Mouse (Mus musculus) E14TG2a.4 (cell line): ENCODE data around the gene 1700029I15Rik.

Source experiments
- H3K27me3 ChIP-seq: 2 replicates; pipeline ENCODE4 v1.6.1; 2014; ENCODE audit warnings: low read length, control low read depth; ENCODE audit not compliant: insufficient read depth
- H3K36me3 ChIP-seq: 2 replicates; pipeline ENCODE4 v1.6.1; 2014; ENCODE audit warnings: low read length, control low read depth; ENCODE audit not compliant: insufficient read depth
- H3K4me1 ChIP-seq: replicated peaks from 2 replicates; pipeline ENCODE4 v1.6.1; 2014; ENCODE audit warnings: low read depth, low read length, control low read depth
- H3K4me3 ChIP-seq: replicated peaks from 2 replicates; pipeline ENCODE4 v1.5.1; 2014; ENCODE audit warnings: mild to moderate bottlenecking, low read length
- H3K9me3 ChIP-seq: 2 replicates; pipeline ENCODE4 v1.6.1; 2014; ENCODE audit warnings: low read length, control low read depth
- CTCF ChIP-seq: conservative IDR thresholded peaks from 2 replicates; pipeline ENCODE4 v1.5.1; 2014; ENCODE audit warnings: low read length
- NANOG ChIP-seq: IDR thresholded peaks from 2 replicates; pipeline ENCODE4 v1.6.1; 2014; ENCODE audit warnings: borderline replicate concordance, low read length, mixed read lengths
- POU5F1 ChIP-seq: IDR thresholded peaks from 2 replicates; pipeline ENCODE4 v1.6.1; 2014; ENCODE audit warnings: low read length, borderline replicate concordance

The 1700029I15Rik gene

GRCm38 (mm10) chr2:92386821-92387570 lies 4.7 kb downstream of the 1700029I15Rik start:
- Histone ChIP-seq H3K9me3 (no peaks in the 10 kb centered on the region), H3K27me3 (peaks cover 27% of the 10 kb centered on the region), H3K4me3 (peak overlapping the region; percentile 32; the same call in 1 of the 2 replicates), H3K4me1 (peaks cover 59% of the 10 kb centered on the region), H3K36me3 (peaks cover 51% of the 10 kb centered on the region)
- TF ChIP-seq NANOG (no peak), CTCF (no peak), POU5F1 (no peak)

- no peaks in the 10 kb centered on the region for H3K9me3 ChIP-seq
- H3K4me3 ChIP-seq, result no peak overlapping the region
- H3K27me3 ChIP-seq, result peaks cover 27% of the 10 kb centered on the region
- peaks cover 66% of the 10 kb centered on the region for H3K4me1 ChIP-seq
- H3K36me3 ChIP-seq, result peaks cover 45% of the 10 kb centered on the region
- TF ChIP-seq CTCF (no peak), NANOG (no peak), POU5F1 (no peak)
Observed at GRCm38 (mm10) chr2:92387646-92388045, 5.3 kb downstream of the 1700029I15Rik start.

- Histone ChIP-seq H3K27me3 (peaks cover 30% of the 10 kb centered on the region), H3K36me3 (peaks cover 40% of the 10 kb centered on the region), H3K9me3 (no peaks in the 10 kb centered on the region), H3K4me3 (peak overlapping the region; percentile 84), H3K4me1 (peaks cover 66% of the 10 kb centered on the region)
- no peak for TF ChIP-seq CTCF
- no peak for TF ChIP-seq POU5F1
- TF ChIP-seq NANOG, result no peak
Observed at GRCm38 (mm10) chr2:92388081-92388517, 5.8 kb downstream of the 1700029I15Rik start.

- Histone ChIP-seq H3K4me3 (peak overlapping the region; percentile 84), H3K4me1 (peaks cover 69% of the 10 kb centered on the region), H3K36me3 (peaks cover 33% of the 10 kb centered on the region), H3K9me3 (no peaks in the 10 kb centered on the region), H3K27me3 (peaks cover 40% of the 10 kb centered on the region)
- no peak for TF ChIP-seq CTCF
- no peak for TF ChIP-seq POU5F1
- TF ChIP-seq NANOG, result no peak
Observed at GRCm38 (mm10) chr2:92388891-92389641, 6.7 kb downstream of the 1700029I15Rik start.

- H3K27me3 ChIP-seq, result peaks cover 45% of the 10 kb centered on the region
- H3K4me3 ChIP-seq, result peak overlapping the region; percentile 84
- H3K9me3 ChIP-seq, result no peaks in the 10 kb centered on the region
- peaks cover 67% of the 10 kb centered on the region for H3K4me1 ChIP-seq
- no peak for TF ChIP-seq NANOG
- TF ChIP-seq POU5F1, result no peak
- TF ChIP-seq CTCF, result no peak
- H3K36me3 ChIP-seq, result peaks cover 28% of the 10 kb centered on the region
Observed at GRCm38 (mm10) chr2:92389645-92390044, 7.3 kb downstream of the 1700029I15Rik start.

- no peak for TF ChIP-seq NANOG
- Histone ChIP-seq H3K9me3 (no peaks in the 10 kb centered on the region), H3K4me1 (peaks cover 60% of the 10 kb centered on the region), H3K4me3 (no peak overlapping the region), H3K27me3 (peaks cover 45% of the 10 kb centered on the region), H3K36me3 (peaks cover 21% of the 10 kb centered on the region)
Observed at GRCm38 (mm10) chr2:92390206-92390930, 8.0 kb downstream of the 1700029I15Rik start.

- TF ChIP-seq NANOG (no peak), POU5F1 (no peak), CTCF (no peak)
- Histone ChIP-seq H3K36me3 (peaks cover 13% of the 10 kb centered on the region), H3K9me3 (no peaks in the 10 kb centered on the region), H3K4me1 (peaks cover 52% of the 10 kb centered on the region), H3K4me3 (no peak overlapping the region), H3K27me3 (peaks cover 45% of the 10 kb centered on the region)
Observed at GRCm38 (mm10) chr2:92391116-92391515, 8.8 kb downstream of the 1700029I15Rik start.

- TF ChIP-seq NANOG, result no peak
- no peak for TF ChIP-seq CTCF
- TF ChIP-seq POU5F1, result no peak
- Histone ChIP-seq H3K4me3 (peak overlapping the region; percentile 61), H3K27me3 (peaks cover 42% of the 10 kb centered on the region), H3K36me3 (peaks cover 6% of the 10 kb centered on the region; the same call in 1 of the 2 replicates), H3K4me1 (peaks cover 46% of the 10 kb centered on the region), H3K9me3 (no peaks in the 10 kb centered on the region)
Observed at GRCm38 (mm10) chr2:92391703-92392317, 9.5 kb downstream of the 1700029I15Rik start.
